Mouse (Mus musculus) liver, postnatal 0 days (tissue): ENCODE measurements at regions not wholly inside any gene's neighbourhood (a gene's known extent, or its start where the extent isn't known, plus 50 kb on each side); places are given as distances from the start of the nearest gene placed in this dataset.

Source experiments
- CTCF ChIP-seq: sonication (generic); IDR thresholded peaks from 2 replicates; pipeline ENCODE4 v1.5.1; 2016; ENCODE audit warnings: antibody characterized with exemption, low read depth
- EP300 ChIP-seq: IDR thresholded peaks from 2 replicates; pipeline ENCODE4 v1.6.1; 2016; ENCODE audit warnings: antibody characterized with exemption, low read depth, mild to moderate bottlenecking

DNA sequence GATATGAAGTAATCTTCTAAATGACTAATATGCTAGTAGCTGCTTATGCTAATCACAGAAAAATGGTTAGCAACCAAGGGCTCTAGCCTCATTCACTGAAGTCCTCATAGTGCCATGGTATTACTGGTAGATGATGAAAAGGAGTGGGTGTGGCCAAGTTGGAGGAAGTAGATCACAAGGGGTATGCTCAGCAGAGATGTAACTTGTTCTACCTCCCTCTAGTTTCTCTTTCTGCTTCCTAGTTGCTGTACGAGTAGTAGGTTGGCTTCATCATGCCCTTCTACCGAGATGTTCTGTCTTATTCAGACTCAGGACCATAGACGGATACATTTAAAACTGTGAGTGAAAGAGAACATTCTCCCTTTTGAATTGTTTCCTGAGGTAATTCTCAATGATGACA is 169.5 kb downstream of the Tmem161b start:
- TF ChIP-seq EP300: no peak
- no peak for TF ChIP-seq CTCF
